Mouse (Mus musculus): Measurements from ENCODE around the gene Sag. TPM values are rescaled to one million over a fixed set of nuclear protein-coding genes. Genes with fewer than 3 reads are reported as not detected.

Gene Sag
- polyA plus RNA-seq, 1 experiment from 2014 or later = 1.2 TPM

DNA sequence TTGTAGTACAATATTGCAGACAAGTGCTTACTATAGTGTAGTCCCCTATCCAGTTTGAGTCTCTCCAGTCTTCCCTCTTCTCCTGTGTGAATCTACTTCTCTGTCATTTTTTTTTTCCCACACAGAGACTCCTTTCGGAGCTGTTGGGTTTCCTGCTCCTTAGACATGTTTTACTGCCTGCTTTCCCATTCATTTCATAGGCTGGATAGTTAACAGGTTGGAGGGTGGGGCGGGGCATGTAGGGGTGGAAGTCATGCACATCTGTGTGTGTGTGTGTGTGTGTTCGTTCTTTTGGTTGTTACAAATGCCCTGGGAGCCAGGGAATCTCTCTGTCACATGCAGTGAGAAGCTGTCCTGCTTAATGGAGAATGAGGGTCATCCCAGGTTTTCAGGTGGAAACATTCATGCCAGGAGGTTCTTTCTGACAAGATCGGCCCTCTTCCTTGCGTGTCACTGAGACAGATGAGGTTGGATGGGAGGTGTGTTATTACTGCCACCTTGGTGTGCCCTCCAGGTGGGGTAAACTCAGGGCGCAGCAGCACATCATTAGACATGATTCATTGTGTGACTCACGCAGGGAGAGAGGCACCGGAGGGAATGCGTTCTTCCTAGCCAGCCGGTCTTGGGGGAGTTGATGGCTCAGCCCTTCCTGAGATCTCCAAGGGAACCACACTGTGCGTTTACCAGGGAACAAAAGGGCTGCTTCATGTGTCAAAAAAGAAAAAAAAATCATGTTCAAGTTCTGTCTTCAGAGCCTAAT is 44.9 kb downstream of the Sag start:
- no peak overlapping the region for H3K4me3 ChIP-seq
- H3K36me3 ChIP-seq = no peaks in the 10 kb centered on the region
- H3K4me1 ChIP-seq = peaks cover 30% of the 10 kb centered on the region
- no peak overlapping the region for H3K27ac ChIP-seq
- no peak overlapping the region for H3K9ac ChIP-seq
- no peaks in the 10 kb centered on the region for H3K27me3 ChIP-seq
- no peak overlapping the region for H3K4me2 ChIP-seq
- ATAC-seq (ENCODE audit: borderline replicate concordance, extremely low read depth, low FRiP score, low TSS enrichment) = no peak
- 41% methylated on average over 11 of the region's 11 CpGs for WGBS
- no peaks in the 10 kb centered on the region for H3K9me3 ChIP-seq

GRCm38 (mm10) chr1:87849278-87849677 is 45.8 kb downstream of the Sag start:
- 57% methylated on average over 5 of the region's 5 CpGs for WGBS
- Histone ChIP-seq H3K9me3 (no peaks in the 10 kb centered on the region), H3K4me1 (peaks cover 33% of the 10 kb centered on the region), H3K27ac (no peak overlapping the region), H3K36me3 (no peaks in the 10 kb centered on the region), H3K27me3 (no peaks in the 10 kb centered on the region), H3K4me2 (no peak overlapping the region), H3K9ac (no peak overlapping the region), H3K4me3 (no peak overlapping the region)
- ATAC-seq (ENCODE audit: borderline replicate concordance, extremely low read depth, low FRiP score, low TSS enrichment) = no peak

DNA sequence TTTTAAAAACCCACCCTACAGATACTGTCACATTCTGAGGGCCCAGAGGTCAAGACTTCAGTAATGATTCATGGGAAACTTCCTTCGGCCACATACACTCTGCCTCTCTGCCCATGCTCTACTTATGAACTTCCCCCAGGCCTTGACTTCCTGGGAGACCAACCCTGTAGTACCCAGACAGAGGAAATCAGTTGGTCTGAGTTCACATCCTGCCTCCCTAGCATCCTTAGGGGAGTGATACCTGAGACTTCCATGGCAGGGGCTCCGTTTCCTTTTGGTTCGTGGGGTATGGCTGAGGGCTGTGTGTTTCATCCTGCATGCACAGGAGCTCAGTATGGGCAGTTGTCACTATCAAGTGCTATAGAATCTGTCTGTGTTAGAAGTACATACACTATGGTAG is 47.9 kb downstream of the Sag start:
- peaks cover 47% of the 10 kb centered on the region for H3K4me1 ChIP-seq
- H3K36me3 ChIP-seq = no peaks in the 10 kb centered on the region
- H3K4me2 ChIP-seq = no peak overlapping the region
- H3K9ac ChIP-seq = no peak overlapping the region
- no peaks in the 10 kb centered on the region for H3K27me3 ChIP-seq
- 79% methylated on average over 3 of the region's 3 CpGs for WGBS
- no peak for ATAC-seq (ENCODE audit: borderline replicate concordance, extremely low read depth, low FRiP score, low TSS enrichment)
- H3K27ac ChIP-seq = no peak overlapping the region
- no peak overlapping the region for H3K4me3 ChIP-seq
- H3K9me3 ChIP-seq = no peaks in the 10 kb centered on the region

GRCm38 (mm10) chr1:87852081-87852790 is 48.8 kb downstream of the Sag start:
- WGBS = 54% methylated on average over 5 of the region's 5 CpGs
- Histone ChIP-seq H3K27ac (peak overlapping the region; percentile 57; the same call in 1 of the 2 replicates), H3K4me3 (peak overlapping the region; percentile 73), H3K4me2 (peak overlapping the region; percentile 87), H3K9ac (peak overlapping the region; percentile 38), H3K4me1 (peaks cover 47% of the 10 kb centered on the region), H3K36me3 (no peaks in the 10 kb centered on the region), H3K9me3 (no peaks in the 10 kb centered on the region), H3K27me3 (no peaks in the 10 kb centered on the region)
- ATAC-seq (ENCODE audit: borderline replicate concordance, extremely low read depth, low FRiP score, low TSS enrichment) = no peak

GRCm38 (mm10) chr1:87852892-87853600 is 49.6 kb downstream of the Sag start, which contains the start of gene Dgkd:
Gene Dgkd (plus strand): TSS chr1:87853287.
- peak within 1 kb of the TSS; percentile 73 for H3K9ac ChIP-seq
- peak within 1 kb of the TSS; percentile 87 for H3K4me2 ChIP-seq
- H3K4me3 ChIP-seq = peak within 1 kb of the TSS; percentile 73
- under 1% methylated on average over 42 of the region's 74 CpGs for WGBS
- H3K27ac ChIP-seq = peak within 1 kb of the TSS; percentile 57
- H3K9me3 ChIP-seq = no peaks in the 10 kb centered on the region
- no peaks in the 10 kb centered on the region for H3K27me3 ChIP-seq
- H3K4me1 ChIP-seq = peaks cover 41% of the 10 kb centered on the region
- H3K36me3 ChIP-seq = no peaks in the 10 kb centered on the region
- peak; percentile 97 for ATAC-seq (ENCODE audit: borderline replicate concordance, extremely low read depth, low FRiP score, low TSS enrichment)

DNA sequence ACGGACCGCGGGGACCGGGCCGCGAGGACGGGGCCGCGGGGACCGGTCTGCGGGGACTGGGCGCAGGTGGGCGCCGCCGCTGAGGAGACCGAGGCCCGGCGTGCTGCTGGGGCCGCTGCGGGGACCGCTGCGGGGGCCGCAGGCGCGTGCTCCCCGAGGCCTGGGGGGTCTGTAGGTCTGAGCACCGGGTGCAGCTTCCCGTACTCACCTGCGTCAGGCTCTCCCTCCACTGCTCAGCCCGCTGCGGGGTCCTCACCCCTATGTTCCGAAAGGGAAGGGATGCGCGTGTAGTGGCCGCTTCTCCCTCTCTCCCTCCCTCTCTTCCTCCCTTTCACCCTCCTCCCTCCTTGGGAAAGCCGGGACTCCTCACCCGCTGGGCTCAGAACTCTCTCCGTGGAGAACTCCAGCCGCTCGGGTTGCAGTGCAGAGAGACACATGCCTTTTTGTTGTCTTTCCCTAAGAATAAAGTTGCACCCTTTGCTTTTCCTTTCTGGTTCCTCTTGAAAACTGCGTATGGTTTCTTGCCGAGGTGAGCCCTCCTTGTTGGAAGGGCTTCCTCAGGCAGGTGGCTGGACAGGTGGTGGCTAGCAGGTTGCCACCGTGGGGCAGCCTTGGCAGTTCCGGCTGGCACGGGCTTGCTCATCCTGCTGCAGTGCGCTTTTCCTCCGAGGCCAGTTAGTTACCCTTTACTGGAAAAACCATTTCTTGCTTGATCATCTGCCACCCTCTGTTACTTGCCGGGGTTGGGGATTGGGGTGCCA is 50.3 kb downstream of the Sag start:
- Histone ChIP-seq H3K27me3 (no peaks in the 10 kb centered on the region), H3K4me3 (peak overlapping the region; percentile 73), H3K4me1 (peaks cover 41% of the 10 kb centered on the region), H3K4me2 (peak overlapping the region; percentile 87), H3K9me3 (no peaks in the 10 kb centered on the region), H3K9ac (peak overlapping the region; percentile 73), H3K27ac (peak overlapping the region; percentile 53), H3K36me3 (no peaks in the 10 kb centered on the region)
- peak; percentile 46 for ATAC-seq (ENCODE audit: borderline replicate concordance, extremely low read depth, low FRiP score, low TSS enrichment)
- WGBS = under 1% methylated on average over 40 of the region's 48 CpGs

DNA sequence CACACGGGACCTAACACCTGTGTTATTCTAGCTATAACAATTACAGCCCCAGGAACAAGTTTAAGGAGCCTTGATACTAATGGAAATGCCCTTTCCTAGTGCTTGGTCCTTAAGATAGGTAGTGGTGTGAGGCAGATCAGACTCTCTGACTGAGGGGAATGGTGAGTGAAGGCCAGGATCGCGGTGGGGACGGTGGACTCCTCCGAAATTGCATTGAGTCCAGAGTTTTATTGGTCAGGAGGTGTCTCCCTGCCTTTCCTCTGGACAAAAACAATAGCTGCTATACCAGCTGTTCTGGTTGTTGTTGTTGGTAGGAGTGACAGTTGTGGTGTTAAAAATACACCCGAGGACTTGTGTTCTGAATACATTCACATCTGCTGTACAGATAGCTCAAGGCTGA is 50.9 kb downstream of the Sag start:
- Histone ChIP-seq H3K27me3 (no peaks in the 10 kb centered on the region), H3K36me3 (no peaks in the 10 kb centered on the region), H3K9ac (peak overlapping the region; percentile 73), H3K27ac (no peak overlapping the region), H3K4me2 (peak overlapping the region; percentile 87), H3K9me3 (no peaks in the 10 kb centered on the region), H3K4me3 (peak overlapping the region; percentile 73), H3K4me1 (peaks cover 39% of the 10 kb centered on the region)
- ATAC-seq (ENCODE audit: borderline replicate concordance, extremely low read depth, low FRiP score, low TSS enrichment) = no peak
- 25% methylated on average over 6 of the region's 6 CpGs for WGBS

GRCm38 (mm10) chr1:87854851-87855251 is 51.4 kb downstream of the Sag start:
- Histone ChIP-seq H3K4me3 (peak overlapping the region; percentile 73; the same call in 1 of the 2 replicates), H3K27me3 (no peaks in the 10 kb centered on the region), H3K4me2 (peak overlapping the region; percentile 87), H3K9ac (no peak overlapping the region), H3K36me3 (no peaks in the 10 kb centered on the region), H3K9me3 (no peaks in the 10 kb centered on the region), H3K4me1 (peaks cover 37% of the 10 kb centered on the region), H3K27ac (no peak overlapping the region)
- ATAC-seq (ENCODE audit: borderline replicate concordance, extremely low read depth, low FRiP score, low TSS enrichment) = no peak
- WGBS = 42% methylated on average over 2 of the region's 2 CpGs

DNA sequence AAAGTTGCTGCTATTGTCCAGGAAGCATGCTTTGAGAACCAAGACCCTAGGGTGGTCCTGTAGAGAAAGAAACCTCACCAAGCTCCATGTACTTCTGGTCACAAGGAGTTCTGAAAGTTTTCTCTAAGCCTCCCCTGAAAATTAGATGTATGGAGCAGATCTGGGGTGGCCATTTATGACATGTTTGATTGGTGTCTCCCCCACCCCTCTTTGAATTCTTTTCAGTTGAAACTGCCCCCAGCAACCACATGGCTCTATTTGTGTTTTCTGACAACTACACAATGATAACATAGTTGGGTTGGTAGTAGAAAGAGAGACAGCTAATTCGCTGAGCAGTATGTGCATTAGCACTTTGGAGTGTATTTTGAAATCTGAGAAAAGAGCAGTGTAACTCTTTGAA is 52.0 kb downstream of the Sag start:
- no peak overlapping the region for H3K27ac ChIP-seq
- 87% methylated on average over 1 of the region's 1 CpGs for WGBS
- H3K27me3 ChIP-seq = no peaks in the 10 kb centered on the region
- no peak for ATAC-seq (ENCODE audit: borderline replicate concordance, extremely low read depth, low FRiP score, low TSS enrichment)
- H3K36me3 ChIP-seq = no peaks in the 10 kb centered on the region
- no peaks in the 10 kb centered on the region for H3K9me3 ChIP-seq
- H3K4me1 ChIP-seq = peaks cover 37% of the 10 kb centered on the region
- H3K4me2 ChIP-seq = no peak overlapping the region
- H3K9ac ChIP-seq = no peak overlapping the region
- no peak overlapping the region for H3K4me3 ChIP-seq

DNA sequence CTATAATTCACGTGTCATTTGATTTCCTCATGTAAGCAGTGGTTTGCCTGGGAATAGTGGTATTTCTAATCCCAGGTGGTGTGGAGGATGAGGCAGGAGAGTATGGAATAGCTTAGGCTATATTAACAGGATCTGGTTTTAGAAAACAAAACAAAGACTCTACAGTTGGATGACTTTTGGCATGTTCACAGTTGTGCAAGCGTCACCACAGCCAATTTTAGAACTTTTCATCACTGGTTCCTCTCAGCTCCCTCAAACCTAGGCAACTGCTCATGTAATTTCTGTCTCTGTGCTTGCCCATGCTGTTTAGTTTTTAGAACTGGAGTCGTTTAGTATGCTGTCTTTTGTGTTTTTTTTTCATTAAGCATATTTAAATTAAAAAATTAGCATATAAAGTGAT is 53.3 kb downstream of the Sag start:
- peaks cover 37% of the 10 kb centered on the region for H3K4me1 ChIP-seq
- WGBS = 81% methylated on average over 3 of the region's 3 CpGs
- H3K4me3 ChIP-seq = no peak overlapping the region
- ATAC-seq (ENCODE audit: borderline replicate concordance, extremely low read depth, low FRiP score, low TSS enrichment) = no peak
- no peaks in the 10 kb centered on the region for H3K36me3 ChIP-seq
- no peak overlapping the region for H3K4me2 ChIP-seq
- H3K27me3 ChIP-seq = no peaks in the 10 kb centered on the region
- no peak overlapping the region for H3K9ac ChIP-seq
- H3K27ac ChIP-seq = no peak overlapping the region
- no peaks in the 10 kb centered on the region for H3K9me3 ChIP-seq

DNA sequence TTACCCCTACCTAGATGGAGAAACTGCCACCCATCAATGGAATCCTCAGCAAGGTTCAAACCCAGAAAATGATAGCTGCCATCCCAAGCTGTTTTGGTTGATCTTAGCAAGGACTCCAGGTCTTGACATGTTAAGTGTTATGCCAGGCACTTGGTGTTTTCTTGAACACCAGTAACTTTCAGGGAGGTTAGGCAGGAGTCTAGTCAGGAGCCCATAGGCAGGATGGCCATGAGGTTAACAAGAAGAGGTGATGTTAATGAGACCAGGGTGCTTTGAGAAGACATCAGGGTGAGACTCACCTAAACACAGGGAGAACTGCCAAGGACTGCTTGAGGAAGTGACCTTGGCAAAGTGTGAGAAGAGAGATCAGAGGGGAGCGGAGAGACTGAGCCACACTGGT is 54.6 kb downstream of the Sag start:
- Histone ChIP-seq H3K9me3 (no peaks in the 10 kb centered on the region), H3K27ac (no peak overlapping the region), H3K4me1 (peaks cover 33% of the 10 kb centered on the region), H3K27me3 (no peaks in the 10 kb centered on the region), H3K9ac (no peak overlapping the region), H3K4me2 (no peak overlapping the region), H3K4me3 (no peak overlapping the region), H3K36me3 (no peaks in the 10 kb centered on the region)
- no peak for ATAC-seq (ENCODE audit: borderline replicate concordance, extremely low read depth, low FRiP score, low TSS enrichment)
- 64% methylated on average over 1 of the region's 1 CpGs for WGBS

Data from lung, embryonic 15.5 days (tissue).